Mouse (Mus musculus) CD4-positive, CD25-positive, alpha-beta regulatory T cell, adult 2 months (primary cell): Measurements from ENCODE around the gene Ptdss2.

Source experiments
- DNase-seq: peaks from one replicate; pipeline ENCODE4 v3.0.0-alpha.2; 2012; ENCODE audit warnings: low read depth, low spot score

The Ptdss2 gene

GRCm38 (mm10) chr7:141173323-141173850 is 51.2 kb downstream of the Ptdss2 start:
- DNase-seq, result peak; percentile 40

GRCm38 (mm10) chr7:141175068-141175467 is 52.9 kb downstream of the Ptdss2 start:
- no peak for DNase-seq

- peak; percentile 95 for DNase-seq
Measured at GRCm38 (mm10) chr7:141176173-141176572, 54.0 kb downstream of the Ptdss2 start.

GRCm38 (mm10) chr7:141188194-141188593 is 66.0 kb downstream of the Ptdss2 start:
- DNase-seq, result no peak

GRCm38 (mm10) chr7:141188733-141189132 is 66.6 kb downstream of the Ptdss2 start:
- DNase-seq, result no peak

- no peak for DNase-seq
Measured at GRCm38 (mm10) chr7:141190220-141190619, 68.0 kb downstream of the Ptdss2 start.

- DNase-seq, result no peak
Measured at GRCm38 (mm10) chr7:141191036-141191435, 68.9 kb downstream of the Ptdss2 start.

GRCm38 (mm10) chr7:141191796-141192685 is 69.9 kb downstream of the Ptdss2 start:
- DNase-seq, result no peak

GRCm38 (mm10) chr7:141192776-141193347 is 70.7 kb downstream of the Ptdss2 start:
- no peak for DNase-seq

GRCm38 (mm10) chr7:141193348-141193856 is 71.2 kb downstream of the Ptdss2 start:
- no peak for DNase-seq

GRCm38 (mm10) chr7:141193948-141194347 is 71.8 kb downstream of the Ptdss2 start, which contains the start of the genes Hras and Lrrc56:
Gene Hras (minus strand): TSS chr7:141194005.
Gene Lrrc56 (plus strand): TSS chr7:141194157.
- DNase-seq, result peak; percentile 99

GRCm38 (mm10) chr7:141194409-141194808 is 72.2 kb downstream of the Ptdss2 start:
- no peak for DNase-seq

- DNase-seq, result peak; percentile 96
Measured at GRCm38 (mm10) chr7:141194830-141195229, 72.6 kb downstream of the Ptdss2 start.

- no peak for DNase-seq
Measured at GRCm38 (mm10) chr7:141195754-141196153, 73.6 kb downstream of the Ptdss2 start.

GRCm38 (mm10) chr7:141196619-141197282 is 74.6 kb downstream of the Ptdss2 start:
- no peak for DNase-seq

- no peak for DNase-seq
Measured at GRCm38 (mm10) chr7:141198121-141198520, 75.9 kb downstream of the Ptdss2 start.

- no peak for DNase-seq
Measured at GRCm38 (mm10) chr7:141204546-141204945, 82.4 kb downstream of the Ptdss2 start.

- no peak for DNase-seq
Measured at GRCm38 (mm10) chr7:141205504-141205903, 83.3 kb downstream of the Ptdss2 start.

GRCm38 (mm10) chr7:141206182-141206937 is 84.2 kb downstream of the Ptdss2 start:
- no peak for DNase-seq
